Mouse (Mus musculus): Measurements from ENCODE around the gene 9130230L23Rik. TPM values are rescaled to one million over a fixed set of nuclear protein-coding genes. Genes with fewer than 3 reads are reported as not detected.
"Not testable (repeated sequence)": the region's sequence is repeated elsewhere in the genome, so short reads cannot be mapped to it uniquely, and the experiment has no call there.

The 9130230L23Rik gene
- total RNA-seq, 2 experiments from 2014 or later, result not detected

DNA sequence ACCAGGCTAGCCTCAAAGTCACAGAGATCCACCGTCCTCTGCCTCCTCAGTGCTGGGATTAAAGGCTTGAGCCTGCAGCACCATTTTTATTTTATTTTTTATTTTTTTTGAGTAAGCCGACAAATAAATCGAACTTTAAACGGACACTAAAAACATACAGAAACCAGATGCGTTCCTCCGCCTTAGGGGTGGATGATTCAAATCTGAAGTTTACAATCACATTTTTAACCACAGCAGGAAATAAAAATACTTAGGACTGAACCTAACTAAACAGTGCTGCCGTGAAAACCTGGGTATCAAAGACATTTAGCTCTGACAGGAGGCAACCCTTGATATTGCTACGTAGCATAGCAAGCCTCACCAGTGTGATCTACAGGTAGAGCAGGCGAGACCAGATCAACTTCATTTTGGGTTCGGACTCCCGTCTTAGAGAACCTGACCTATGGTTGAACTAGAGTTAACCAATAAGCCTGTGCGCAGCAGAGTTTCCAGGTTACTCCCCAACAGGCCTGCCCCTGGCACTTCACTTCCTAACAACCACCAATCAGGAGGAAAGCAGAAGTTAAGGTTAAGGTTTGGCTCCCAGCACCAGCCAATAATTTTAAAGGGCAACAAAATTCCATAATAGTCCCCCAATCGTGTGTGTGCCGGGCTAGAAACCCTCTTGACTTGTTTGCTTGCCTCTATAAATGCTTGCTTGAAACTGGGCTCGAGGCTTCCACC is 4.3 kb upstream of the 9130230L23Rik start:
- DNase-seq (ENCODE audit: low spot score in 2 of 2), result no peak

DNA sequence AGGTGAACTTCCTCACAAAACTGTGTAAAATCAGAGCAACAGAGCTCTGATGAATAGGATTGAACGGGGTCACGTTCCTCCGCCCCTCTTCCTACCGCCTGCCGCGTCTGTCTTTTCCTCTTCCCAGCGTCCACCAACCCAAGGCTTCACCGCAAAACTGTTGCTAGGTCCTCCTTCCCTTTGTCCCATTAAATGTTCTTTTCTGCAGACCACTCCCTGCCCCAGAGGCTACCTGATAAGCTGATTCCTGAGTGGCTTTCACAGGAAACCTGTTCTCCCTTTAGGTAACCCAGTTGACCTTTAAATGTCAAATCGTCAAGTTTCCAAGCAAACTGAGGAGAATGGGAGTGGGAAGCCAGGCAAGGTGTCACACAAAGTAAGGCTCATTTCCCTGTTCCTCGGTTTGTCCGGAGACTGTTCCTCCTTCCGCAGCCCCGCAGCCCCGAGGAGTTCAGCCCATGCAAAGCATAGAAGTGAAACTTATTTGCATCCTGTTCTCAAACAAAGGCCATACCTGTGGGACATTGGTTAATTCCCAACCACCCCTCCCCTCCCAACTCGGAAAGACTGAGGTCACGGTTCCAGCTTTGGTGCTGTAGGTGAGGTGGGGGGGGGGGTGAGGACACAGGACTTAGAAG is 1.1 kb upstream of the 9130230L23Rik start:
- DNase-seq (ENCODE audit: low spot score in 2 of 2), result no peak

DNA sequence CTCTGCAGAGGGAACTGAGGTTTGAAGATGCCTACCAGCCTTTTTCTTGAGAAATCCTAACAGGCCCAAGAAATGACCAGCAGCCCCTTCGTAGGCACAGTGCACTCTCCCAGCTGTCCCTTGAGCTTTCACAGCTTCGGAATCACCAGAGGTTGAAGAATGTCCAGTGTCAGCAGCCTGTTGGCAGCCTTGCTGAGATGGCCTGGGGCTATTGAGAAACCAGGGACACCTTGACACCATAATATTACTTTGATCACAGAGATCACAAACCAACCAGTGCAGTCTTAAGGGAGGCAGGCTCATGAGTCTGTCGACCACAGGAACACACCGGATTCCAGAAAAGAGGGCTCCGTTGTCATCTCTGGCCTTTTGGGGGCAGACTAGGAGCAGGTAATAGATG is 2.9 kb downstream of the 9130230L23Rik start:
- DNase-seq (ENCODE audit: low spot score in 2 of 2), result no peak

DNA sequence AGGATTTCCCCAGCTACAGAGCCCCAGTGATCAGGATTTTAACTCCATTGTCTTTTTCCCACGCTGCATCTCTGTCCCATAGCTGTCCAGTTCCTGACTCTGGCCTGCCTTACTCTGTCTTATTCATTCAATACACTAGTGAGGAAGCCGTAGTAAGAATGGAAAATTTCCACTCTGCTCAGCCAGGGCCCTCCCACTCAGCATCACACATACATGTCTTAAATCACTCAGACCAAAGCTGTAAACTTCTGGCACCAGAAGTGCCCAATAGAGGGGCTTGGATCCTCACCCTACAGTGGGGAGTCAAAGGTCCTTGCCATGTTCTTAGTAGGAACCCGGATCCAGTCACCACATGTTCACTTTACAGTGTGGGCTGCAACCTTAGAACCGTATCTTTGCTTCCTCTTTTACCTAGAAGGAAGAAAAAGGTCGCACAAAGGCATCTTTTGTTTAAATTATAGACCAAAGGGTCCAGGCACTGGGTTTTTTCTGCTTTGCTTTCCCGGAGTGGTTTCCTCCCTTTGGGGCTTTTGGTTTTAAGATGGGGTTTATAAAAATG is 3.4 kb downstream of the 9130230L23Rik start:
- no peak for DNase-seq (ENCODE audit: low spot score in 2 of 2)

DNA sequence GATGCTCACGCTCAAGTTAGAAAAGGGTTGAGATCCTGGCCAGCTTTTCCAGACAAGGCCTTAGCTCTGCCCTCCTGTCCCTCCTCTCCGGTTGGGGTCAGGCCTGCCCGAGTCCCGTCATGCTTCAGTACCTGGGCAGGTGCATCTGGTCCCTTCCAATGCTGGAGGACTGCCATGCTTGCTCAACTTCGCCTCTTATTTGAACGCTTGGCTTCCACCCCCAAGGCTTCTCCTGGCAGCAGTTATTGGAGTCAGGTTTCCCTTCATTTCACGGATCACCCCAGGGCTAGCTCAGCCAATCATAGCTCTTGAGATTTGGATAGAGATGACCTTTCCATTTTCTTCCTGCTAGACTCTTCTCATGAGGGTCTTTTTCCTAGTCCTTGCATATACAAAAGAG is 4.0 kb downstream of the 9130230L23Rik start:
- no peak for DNase-seq (ENCODE audit: low spot score in 2 of 2)

DNA sequence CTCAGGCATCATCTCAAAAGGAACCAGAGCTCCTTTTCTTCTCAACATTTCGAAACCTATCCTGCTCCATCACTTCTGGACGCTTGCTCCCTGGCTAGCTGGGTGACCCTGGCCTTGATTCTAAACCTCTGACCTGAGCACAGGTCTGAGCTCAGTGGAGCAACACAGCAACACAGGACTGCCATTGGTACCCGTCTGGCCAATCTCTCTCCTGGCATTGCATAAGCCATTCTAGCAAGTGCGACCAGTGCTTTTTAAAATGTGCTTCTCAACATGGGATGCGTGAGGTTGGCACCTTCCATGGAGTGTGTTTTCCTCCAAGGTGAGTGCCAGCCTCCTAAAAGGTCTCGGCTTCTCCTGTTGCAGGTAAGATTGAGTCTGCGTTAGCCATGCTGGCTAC is 5.0 kb downstream of the 9130230L23Rik start:
- no peak for DNase-seq (ENCODE audit: low spot score in 2 of 2)

DNA sequence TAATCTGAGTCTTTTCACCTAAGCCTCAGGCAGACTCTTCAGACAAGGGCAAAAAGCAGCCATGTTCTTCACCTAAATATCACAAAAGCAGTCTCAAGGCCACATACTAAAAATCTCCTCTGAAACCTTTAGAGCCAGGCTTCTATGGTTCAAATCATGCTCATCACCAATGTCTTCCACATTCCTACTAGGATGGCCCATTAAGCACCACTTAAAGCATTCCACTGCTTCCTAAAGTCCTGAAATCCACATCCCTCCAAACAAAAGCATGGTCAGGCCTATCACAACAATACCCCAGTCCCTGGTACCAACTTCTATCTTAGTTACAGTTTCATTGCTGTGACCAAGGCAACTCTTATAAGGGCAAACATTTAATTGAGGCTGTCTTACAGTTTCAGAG is 6.3 kb downstream of the 9130230L23Rik start:
- DNase-seq (ENCODE audit: low spot score in 2 of 2), result no peak

DNA sequence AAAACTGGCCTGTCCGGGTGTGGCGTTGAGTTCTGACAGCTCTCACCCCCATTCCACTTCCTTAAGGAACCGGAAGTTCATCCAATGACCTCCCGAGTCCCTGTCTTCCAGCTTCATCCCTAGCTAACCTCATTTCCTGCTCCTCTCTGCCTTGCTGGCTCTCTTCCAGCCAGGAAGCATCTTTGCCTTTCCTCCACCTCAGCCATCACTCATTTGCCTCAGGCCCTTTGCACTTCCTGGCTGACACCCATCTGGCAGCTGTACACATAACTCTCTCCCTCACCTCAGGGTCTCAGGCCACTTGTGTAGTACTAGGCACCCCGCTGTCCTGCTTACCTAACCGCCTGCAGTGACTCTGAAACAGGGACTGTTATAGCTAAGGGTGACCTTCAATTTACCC is 9.4 kb downstream of the 9130230L23Rik start:
- DNase-seq (ENCODE audit: low spot score in 2 of 2), result no peak

DNA sequence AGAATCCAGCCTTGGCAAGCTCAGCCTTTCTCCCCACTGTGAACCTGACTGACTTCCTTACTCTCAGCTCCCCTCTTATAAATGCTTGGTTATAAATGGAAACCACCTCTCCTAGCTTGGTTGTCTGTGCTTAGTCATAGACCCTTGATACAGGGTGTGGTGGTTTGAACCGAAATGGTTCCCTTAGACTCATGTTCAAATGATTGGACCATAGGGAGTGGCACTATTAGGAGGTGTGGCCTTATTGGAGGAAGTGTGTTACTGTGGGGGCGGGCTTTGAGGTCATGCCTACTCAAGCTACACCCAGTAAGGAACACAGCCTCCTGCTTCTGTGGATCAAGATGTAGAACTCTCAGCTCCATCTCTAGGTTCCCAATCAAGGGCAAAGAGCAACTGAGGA is 12.9 kb downstream of the 9130230L23Rik start:
- no peak for DNase-seq (ENCODE audit: low spot score in 2 of 2)

DNA sequence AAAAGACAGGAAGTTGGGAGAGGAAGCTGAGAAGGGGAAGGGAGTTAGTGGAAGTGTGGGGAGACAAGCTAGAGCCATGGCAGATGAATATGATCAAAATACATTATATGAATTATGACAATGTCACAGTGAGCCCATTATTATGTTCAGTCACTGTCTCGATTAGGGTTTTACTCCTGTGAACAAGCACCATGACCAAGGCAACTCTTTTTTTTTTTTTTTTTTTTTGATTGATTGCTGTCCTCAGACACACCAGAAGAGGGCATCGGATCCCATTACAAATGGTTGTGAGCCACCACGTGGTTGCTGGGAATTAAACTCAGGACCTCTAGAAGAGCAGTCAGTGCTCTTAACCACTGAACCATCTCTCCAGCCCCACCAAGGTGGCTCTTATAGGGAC is 17.1 kb downstream of the 9130230L23Rik start:
- not testable (repeated sequence) for DNase-seq (ENCODE audit: low spot score in 2 of 2)

DNA sequence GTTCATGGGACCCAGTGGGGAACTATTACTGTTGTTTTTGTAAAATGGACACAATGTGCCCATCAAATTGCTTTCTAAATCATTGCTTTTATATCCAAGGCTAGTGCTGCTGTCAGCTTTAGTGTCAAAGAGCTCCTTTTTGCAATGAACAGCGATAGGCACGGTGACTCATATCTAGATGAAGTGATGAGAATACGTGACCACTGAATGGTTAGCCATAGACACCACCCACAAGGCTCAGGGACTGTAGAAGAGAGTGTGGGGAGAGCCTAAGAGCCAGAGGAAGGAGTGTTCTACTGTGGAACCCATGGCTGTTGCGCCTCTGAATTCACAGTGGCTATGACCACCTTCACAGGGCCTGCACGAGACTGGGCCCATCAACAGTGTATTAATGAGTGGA is 17.7 kb downstream of the 9130230L23Rik start:
- no peak for DNase-seq (ENCODE audit: low spot score in 2 of 2)

DNA sequence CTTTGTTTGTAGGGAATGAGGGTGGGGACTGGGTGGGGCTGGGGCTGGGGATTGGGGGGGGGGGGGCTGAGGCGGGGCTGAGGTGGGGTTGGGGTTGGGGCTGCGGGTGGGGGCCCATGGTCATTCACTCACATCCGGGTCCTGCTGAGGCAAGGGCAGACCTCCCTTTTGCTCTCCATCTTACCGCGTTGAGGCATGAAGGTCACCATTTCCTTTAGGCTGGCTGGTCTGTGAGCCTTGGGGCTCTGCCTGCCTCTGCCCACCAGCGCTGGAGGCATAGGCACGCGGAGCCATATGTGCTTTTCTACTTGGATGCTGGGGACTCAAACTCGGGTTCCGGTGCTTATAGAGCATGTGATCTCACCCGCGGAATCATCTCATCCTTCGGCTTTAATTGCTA is 28.4 kb downstream of the 9130230L23Rik start:
- no peak for DNase-seq (ENCODE audit: low spot score in 2 of 2)

DNA sequence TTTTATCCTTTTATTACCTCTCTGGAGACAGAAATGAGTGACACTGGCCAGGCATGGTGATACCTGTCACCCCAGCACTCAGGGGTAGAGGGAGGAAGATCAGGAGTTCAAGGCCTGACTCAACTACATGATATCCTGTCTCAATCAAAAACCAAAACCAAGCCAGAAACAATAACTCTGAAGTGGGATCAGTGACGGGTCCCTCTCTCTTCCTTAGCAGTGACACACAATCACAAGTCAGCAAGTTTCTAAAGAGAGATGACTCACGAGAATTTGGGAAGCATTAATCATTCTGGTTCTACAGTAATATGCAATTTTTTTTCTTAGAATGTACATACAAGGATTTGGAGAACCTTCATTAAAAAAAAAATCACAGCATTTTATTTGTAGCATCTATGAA is 30.9 kb downstream of the 9130230L23Rik start:
- DNase-seq (ENCODE audit: low spot score in 2 of 2), result no peak

DNA sequence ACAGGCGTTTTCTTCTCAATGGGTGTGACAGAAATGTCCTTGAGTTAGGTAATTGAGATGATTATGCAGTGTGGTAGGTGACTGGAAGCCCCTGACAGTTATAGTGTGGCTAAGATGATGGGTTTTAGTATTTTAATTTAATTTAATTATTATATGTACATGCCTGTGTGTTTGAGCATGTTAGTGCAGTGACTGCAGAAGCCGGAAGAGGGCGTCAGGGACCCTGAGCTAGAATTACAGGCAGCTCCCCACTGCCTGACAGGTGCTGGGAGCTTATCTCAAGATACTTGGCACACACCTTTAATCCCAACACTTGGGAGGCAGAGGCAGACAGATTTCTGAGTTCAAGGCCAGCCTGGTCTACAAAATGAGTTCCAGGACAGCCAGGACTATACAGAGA is 36.1 kb downstream of the 9130230L23Rik start:
- DNase-seq (ENCODE audit: low spot score in 2 of 2), result no peak

DNA sequence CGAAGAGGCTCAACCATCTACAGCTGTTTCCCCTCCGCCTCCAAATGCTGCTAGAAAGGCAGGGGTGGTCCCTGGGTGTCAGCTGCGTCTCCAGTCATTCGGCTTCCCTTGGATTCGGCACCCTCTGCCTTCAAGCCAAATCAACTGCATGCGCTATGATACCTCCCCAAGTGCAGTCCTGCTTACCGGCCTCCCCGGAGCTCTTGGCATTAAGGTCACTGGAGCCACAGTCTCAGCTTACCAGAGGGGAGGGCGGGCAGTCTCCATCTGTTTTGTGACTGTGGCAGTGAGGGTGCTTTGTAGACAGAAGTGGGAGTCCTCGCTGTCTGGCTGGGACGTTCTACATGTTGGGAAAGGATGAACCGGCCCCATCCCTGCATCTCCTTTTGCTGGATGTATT is 37.0 kb downstream of the 9130230L23Rik start:
- DNase-seq (ENCODE audit: low spot score in 2 of 2), result no peak

DNA sequence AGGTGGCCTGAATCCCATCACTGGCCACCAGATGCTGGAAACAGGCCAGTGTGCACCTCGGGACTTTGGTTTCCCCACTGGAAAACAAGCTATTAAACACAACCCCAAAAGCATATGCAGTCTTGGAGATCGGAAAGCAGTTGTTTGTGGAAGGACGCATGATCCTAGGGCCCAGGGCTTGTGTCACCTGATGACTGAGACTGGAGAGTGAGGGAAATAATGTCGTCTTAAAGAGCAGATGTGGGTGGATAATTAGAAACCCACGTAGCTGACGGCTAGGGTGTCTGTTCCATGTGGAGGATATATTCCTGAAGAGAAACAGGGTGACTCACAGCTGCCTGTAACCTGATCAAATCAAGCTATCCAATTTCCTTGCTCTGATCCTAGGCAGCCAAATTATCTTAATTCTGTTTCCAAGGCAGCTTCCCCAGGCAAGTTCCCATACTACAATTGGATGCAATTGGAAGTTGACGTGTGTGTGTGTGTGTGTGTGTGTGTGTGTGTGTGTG is 38.3 kb downstream of the 9130230L23Rik start:
- DNase-seq (ENCODE audit: low spot score in 2 of 2), result no peak

DNA sequence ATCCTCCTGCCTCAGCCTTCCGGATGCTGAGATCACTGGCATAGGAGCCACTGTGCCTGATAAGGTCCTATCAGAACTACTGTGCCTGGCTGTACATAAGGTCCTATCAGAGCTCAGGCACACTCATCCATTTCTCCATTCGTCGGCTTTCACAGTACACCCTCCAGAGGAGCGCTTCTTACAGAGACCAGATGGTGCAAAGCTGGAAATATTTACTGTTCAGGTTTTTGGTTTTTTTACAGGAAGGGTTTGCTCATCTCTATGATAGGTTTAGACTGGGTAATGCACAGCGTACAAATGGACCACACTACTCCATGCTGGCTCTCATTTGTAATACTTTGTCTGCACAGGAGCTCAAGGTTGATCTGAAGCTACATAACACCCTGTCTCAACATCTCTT is 40.8 kb downstream of the 9130230L23Rik start:
- no peak for DNase-seq (ENCODE audit: low spot score in 2 of 2)

DNA sequence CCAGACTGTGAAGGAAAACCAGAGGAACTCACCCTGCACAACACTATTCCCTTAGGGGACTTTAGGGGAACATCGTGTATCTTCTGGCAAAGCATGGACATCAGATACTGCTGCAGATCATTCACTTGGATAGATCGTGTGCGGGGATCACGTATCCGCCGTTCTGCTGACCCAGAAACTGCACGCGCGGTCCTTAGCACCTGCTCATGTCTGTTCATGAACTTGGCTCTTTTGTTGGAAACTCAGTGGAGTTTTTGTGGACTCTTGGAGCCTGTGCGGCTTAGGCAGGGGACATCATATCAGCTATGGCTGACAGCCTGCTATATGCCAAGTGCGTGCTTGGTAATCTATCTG is 43.5 kb downstream of the 9130230L23Rik start:
- no peak for DNase-seq (ENCODE audit: low spot score in 2 of 2)

DNA sequence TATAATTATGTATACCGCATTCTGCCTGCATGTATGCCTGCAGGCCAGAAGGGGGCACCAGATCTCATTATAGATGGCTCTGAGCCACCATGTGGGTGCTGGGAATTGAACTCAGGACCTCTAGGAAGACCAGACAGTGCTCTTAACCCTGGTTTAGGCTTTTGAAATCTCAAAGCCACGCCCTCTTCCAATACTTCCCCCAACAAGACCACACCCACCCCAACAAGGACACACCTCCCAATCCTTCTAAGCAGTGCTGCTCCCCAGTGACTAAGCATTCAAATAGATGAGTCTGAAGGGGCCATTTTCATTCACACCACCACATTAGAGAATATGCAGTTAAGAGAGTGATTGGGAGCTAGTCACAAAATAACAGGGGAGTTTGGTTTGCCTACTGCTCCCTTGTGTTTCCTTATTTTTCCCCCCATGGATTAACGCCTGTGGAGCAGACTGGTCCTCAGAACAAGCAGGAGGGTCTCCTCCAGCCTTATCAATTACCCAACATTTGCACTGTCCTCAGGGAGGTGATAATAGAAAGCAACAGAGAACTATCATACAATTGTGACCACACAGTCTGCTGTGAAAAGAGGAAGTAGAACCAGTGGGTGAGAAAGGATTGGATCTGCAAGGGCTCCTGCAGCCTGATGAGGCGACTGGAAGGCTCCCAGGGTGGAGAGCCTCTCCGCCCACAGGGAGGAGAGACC is 44.0 kb downstream of the 9130230L23Rik start:
- no peak for DNase-seq (ENCODE audit: low spot score in 2 of 2)

DNA sequence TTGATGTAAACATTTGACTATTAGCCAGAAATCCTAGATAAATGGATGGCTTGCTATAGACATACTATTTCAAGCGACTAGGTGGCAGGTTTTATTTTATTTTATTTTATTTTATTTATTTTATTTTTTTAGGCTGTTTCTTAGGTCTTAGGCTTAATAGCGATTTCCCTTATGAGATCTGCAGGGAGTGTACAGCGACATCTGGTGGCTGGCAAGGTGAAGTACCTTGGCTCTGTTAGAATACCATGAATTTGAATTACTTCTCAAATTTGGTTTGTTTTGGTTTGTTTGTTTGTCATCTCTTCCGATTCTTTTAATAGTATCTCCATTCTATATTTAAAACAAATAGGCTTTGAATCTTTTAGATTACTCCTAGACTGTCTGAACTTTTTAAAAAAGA is 45.5 kb downstream of the 9130230L23Rik start:
- peak; percentile 56 to 72 for DNase-seq (ENCODE audit: low spot score in 2 of 2)

DNA sequence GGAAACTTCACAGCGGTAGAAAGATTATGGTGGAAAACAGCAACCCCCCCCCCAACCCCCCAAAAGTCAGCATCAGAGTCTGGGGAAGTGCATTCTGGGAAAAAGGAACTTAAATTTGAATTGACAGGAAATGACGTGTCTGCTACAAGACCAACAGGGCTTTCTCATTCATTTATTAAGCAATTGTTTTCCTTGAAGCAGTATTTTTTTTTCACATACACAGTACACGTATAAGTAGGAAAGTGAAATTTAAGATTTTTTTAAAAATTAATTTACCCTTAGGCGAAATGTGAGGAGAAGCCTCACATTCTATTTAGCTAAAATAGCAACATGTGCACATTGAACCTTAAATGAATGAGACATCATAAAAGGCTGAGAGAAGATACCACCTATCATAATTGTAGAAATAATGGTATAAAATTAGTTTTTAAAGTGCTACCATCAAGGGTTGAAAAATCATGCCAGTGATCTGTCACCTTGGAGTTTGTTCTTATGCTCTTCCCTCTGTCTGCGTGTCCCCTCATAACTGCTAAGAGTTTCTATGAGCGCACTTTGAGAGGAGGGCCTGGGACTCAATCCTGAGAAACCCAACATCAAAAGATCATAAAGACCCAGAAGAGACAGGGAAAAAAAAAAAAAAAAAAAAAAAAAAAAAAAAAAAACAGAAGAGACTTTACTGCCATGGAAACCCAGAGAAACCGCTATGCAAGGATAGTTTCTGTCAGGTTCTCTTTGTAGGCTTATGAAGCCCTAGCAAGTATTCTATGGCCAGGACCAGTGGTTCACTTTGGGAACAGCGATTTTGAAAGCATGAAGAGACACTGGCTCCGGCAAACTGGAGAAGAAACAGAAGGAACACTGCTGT is 47.7 kb downstream of the 9130230L23Rik start:
- DNase-seq (ENCODE audit: low spot score in 2 of 2), result no peak
